Mouse (Mus musculus) olfactory bulb, adult 2 months (tissue): ENCODE measurements at regions not wholly inside any gene's neighbourhood (a gene's known extent, or its start where the extent isn't known, plus 50 kb on each side); places are given as distances from the start of the nearest gene placed in this dataset.

Source experiments
- CTCF ChIP-seq: fragments of 200-500 bp; IDR thresholded peaks from 2 replicates; pipeline ENCODE4 v1.5.1; 2012; ENCODE audit warnings: low read depth, mild to moderate bottlenecking, low read length, moderate library complexity; ENCODE audit not compliant: insufficient read depth
- POLR2A ChIP-seq: fragments of 200-500 bp; IDR thresholded peaks from 2 replicates; pipeline ENCODE4 v1.6.1; 2012; ENCODE audit warnings: mild to moderate bottlenecking, low read depth, low read length, moderate library complexity; ENCODE audit not compliant: insufficient read depth

DNA sequence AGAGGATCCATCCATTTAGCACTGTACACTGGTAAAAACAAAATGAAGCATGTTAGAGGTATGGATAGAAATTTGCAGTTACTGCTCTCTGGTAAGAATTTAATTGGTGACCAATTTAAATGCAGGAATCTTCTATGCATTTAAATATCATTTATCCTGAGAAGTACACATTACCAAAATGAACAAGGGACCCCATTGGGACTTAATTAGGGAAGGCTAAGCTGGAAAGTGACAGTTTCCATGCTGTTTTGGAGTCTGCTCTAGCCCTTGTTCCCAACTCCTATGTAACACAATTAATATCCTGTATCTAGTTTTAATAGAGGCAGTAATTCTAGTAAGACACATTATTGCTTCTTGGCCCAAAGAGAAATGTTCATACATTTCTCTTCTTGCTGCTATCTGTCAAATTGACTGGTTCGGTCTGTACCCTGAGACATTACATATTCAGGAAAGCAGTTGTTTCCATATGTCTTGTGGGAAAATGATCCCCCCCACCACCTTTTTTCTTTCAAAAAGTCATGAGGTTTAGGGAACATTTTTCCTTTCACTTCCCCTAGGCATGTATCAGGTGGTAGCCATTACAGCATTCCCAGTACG, 504.4 kb upstream of the Nrsn1 start:
- TF ChIP-seq CTCF (no peak), POLR2A (no peak)
